Mouse (Mus musculus) megakaryocyte progenitor cell, adult 5-6 weeks (primary cell): ENCODE results near the gene Tas1r2. TPM values are rescaled to one million over a fixed set of nuclear protein-coding genes. Genes with fewer than 3 reads are reported as not detected.

Experiments used
- ATAC-seq: replicated peaks from 2 replicates; pipeline ENCODE4 v1.8.0; 2016; ENCODE audit warnings: mild to moderate bottlenecking, moderate TSS enrichment, inconsistent platforms; ENCODE audit not compliant: poor library complexity
- total RNA-seq, 2 experiments: library from RNA; stranded (forward) in 1 of 2; stranded (reverse) in 1 of 2; fragments of 157-497, 149-512 nt in 1 of 2; fragments of 200-1000 nt in 1 of 2; gene quantifications; 2 replicates each; pipeline versions ENCODE4 v1.2.3 to v1.2.4; 2015 to 2017

Tas1r2 gene
- total RNA-seq, 2 experiments from 2014 or later: not detected

DNA sequence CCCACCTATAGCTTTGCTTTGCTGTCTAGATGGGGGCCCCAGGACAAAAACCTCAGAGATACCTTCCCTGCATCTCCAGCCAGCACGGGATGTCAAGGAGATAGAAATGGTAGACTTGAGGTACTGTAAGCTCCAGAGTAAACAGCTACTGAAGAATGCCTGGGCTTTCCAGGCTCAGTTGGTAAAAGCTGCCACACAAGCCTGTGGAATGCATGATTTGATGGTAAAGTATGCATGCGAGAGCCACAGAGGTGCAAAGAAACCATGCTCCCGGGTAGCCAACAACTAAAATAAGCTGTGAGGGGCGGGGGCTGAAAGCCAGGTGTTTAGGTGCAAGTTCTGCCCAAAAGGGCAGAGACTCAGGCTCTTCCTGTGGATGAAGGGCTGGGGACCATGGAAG is 49.6 kb downstream of the Tas1r2 start:
- ATAC-seq: no peak

DNA sequence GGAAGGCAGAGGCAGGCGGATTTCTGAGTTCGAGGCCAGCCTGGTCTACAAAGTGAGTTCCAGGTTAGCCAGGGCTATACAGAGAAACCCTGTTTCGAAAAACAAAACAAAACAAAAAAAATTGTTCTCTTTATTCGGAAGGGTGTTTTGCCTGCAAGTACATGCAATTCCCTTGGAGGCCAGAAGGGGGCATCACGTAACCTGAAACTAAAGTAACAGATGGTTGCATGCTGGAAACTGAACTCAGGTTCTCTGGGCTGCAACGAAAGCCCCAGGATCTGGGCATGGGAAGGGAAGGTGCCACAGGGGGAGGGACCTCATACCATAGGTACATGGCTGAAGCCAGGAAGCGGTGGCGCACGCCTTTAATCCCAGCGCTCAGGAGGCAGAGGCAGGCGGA is 50.1 kb downstream of the Tas1r2 start:
- no peak for ATAC-seq

DNA sequence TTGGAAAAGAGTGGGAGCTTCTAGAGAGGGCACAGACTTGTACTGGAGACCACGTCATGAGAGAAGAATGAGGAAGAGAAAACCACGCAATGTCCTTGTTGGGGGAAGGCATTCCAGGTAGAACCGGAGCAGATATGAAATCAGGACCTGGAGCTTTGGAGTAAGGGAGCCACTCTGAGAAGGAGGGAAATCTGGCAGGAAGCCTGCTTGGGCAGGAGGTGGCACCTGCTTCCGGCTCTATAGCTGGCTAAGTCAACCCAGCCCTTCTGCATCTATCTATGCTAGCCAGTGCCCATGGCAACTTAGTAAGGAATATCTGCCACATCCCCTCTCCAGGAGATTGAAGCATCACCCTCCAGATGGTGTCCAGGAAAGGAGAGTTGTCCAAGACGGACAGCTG is 52.6 kb downstream of the Tas1r2 start:
- ATAC-seq: no peak

DNA sequence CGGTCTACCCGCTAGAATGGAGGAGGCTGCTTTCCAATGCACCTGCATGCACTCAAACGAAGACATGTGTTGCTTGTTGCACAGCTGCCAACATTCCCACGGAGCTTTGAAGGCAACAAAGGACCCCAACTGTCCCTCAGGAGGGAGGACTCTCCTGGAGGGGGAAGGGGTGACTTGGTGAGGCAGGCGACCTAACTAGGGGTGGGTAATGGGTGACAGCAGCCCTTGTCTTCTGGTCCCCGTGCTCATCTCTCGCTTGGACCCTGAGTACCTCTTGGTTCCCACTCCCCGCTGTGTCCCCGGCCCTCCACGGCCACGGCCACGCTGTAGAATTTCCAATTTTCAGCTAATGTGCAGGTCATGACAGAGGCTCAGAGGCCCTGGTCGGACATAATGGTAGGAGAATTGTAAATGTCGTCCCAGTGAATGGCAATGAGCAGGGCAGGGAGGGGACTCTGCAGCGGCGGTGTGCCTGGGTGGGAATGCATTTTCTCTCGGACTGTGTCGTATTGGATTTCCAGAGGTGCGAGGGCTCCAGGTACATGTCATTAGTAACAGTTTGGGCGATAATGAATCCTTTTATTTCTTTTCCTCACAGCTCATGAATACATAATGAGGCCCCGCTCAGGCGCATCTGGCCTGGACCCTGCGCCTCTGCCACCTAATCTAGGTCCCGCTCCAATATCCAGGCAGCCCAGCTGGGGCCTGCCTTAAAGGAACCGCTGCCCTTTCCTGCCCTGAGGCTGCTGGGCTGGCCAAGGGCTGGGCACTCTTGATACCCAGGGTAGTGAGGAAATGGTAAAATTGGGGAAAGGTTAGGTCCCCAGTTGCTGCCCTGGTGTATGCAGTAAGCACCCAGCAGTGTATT is 57.4 kb downstream of the Tas1r2 start:
- ATAC-seq: no peak

DNA sequence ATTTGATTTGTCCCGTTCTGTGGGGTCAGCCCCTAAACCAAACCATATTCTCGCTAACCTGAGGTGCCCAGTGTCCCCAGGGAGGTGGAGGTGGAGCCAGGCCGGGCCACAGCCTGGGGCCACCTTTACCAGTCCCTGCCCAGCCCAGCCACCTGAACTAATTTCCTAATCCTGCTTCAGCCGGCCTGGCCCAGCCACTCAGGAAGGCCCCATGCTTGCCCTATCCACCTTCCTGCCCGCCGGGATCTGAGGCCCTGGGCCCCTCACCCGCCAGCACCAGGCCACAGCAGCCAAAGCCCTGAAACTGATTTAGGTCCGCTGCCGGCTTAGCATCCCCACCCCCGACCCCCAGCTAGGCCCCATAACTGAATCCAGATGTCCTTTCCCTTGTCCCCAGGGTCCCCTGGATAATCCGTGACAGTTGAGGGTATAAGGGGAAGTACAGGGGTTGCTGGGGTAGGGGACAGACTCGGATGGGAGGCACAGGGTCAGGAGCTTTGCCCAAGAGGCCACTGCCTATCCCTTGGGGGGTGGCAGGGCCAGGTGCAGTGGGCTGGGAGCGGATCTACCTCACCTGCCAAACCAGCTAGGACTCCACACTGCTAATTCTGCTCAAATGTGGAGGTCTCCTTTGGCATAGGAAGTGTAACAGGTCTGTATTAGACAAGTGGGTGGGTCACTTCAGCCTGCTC is 62.0 kb downstream of the Tas1r2 start:
- ATAC-seq: no peak

DNA sequence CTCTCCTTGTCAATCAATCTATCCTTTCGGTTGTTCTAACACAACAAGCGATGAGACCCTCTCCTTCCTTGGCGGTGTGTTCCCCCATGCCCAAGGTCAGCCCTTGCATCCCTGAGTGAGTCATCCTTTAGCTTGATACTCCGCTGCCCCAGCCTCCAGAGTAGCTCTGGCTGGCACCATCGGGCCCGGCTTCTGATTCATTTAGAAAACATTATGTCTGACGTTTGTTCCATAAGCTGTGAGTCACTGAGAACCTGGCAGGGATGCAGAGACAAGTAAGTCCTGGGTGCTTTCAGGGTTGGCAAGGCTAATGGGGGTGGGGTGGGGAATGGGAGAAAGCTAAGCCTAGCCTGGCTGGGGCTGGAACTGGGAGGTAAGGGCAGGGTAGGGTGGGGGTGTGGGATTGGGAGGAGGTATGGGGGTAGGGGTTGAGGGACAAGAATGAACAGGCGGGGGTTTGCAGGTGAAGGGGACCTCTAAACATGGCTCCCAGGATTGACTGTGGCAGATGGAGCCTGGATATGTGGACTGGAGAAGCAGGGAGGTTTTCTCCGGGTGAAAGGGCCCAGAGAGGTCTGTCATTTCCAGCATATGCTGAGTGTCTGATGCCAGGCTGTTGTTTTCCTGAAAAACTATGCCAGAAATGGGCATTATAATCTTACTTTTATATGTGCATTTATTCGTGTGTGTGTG is 63.3 kb downstream of the Tas1r2 start:
- no peak for ATAC-seq

DNA sequence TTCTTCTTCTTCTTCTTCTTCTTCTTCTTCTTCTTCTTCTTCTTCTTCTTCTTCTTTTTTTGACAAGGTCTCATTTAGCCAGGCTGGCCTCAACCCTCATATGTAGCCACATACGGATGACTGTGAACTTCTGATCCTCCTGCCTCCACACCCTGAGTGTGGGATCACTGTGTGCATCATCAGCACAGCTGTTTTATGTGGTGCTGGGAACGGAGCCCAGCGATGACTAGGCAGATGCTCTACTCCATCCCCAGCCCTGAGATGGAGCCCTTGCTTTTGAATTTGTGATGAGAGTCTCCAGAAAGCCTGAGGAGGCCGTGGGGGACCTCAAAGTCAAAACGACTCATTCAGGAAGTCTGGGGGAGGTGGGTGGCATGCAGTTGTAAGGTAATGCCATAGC is 65.6 kb downstream of the Tas1r2 start:
- no peak for ATAC-seq

Other genes with a start within 250 kb of the Tas1r2 start
- gene Iffo2, start 123.0 kb upstream of the Tas1r2 start, total RNA-seq (2015): 0.39 and 0.69 TPM in 2 replicates
- gene Iffo2, start 123.0 kb upstream of the Tas1r2 start, total RNA-seq (2017): 0.33 and 1.2 TPM in 2 replicates
- gene Gm21969, start 50.4 kb upstream of the Tas1r2 start, total RNA-seq (2015): not detected in 2 replicates
- gene Gm21969, start 50.4 kb upstream of the Tas1r2 start, total RNA-seq (2017): not detected in 2 replicates
- gene Aldh4a1, start 30.7 kb upstream of the Tas1r2 start, total RNA-seq (2015): 11.1 and 14.7 TPM in 2 replicates
- 20.0 and 22.3 TPM in 2 replicates for gene Aldh4a1, start 30.7 kb upstream of the Tas1r2 start, total RNA-seq (2017)
- gene Pax7, start 180.0 kb downstream of the Tas1r2 start, total RNA-seq (2015): not detected in 2 replicates
- gene Pax7, start 180.0 kb downstream of the Tas1r2 start, total RNA-seq (2017): not detected in 2 replicates